Mouse (Mus musculus) heart, adult 2 months (tissue): ENCODE data around the gene Acss3. TPM values are rescaled to one million over a fixed set of nuclear protein-coding genes. Genes with fewer than 3 reads are reported as not detected.

Source experiments
- DNase-seq, 2 experiments: peaks; one replicate each; pipeline ENCODE4 v3.0.0; 2021
- H3K27ac ChIP-seq: fragments of 200-600 bp; 2 replicates; pipeline ENCODE4 v1.8.1; 2022
- H3K27me3 ChIP-seq: fragments of 200-500 bp; 2 replicates; pipeline ENCODE4 v1.6.1; 2012; ENCODE audit warnings: mild to moderate bottlenecking, low read length, inconsistent platforms, mixed read lengths; ENCODE audit not compliant: control insufficient read depth, insufficient read depth
- H3K36me3 ChIP-seq: fragments of 200-500 bp; 2 replicates; pipeline ENCODE4 v1.6.1; 2012; ENCODE audit warnings: low read length, inconsistent platforms; ENCODE audit not compliant: control insufficient read depth, insufficient read depth
- H3K4me1 ChIP-seq: fragments of 200-500 bp; 2 replicates; pipeline ENCODE4 v1.6.1; 2011; ENCODE audit warnings: low read length; ENCODE audit not compliant: control insufficient read depth, insufficient read depth
- H3K4me3 ChIP-seq: fragments of 200-600 bp; 2 replicates; pipeline ENCODE4 v1.8.1; 2022
- H3K79me2 ChIP-seq: fragments of 200-500 bp; replicated peaks from 2 replicates; pipeline ENCODE4 v1.6.1; 2012; ENCODE audit warnings: mild to moderate bottlenecking, inconsistent platforms, low read length, moderate library complexity, mixed read lengths; ENCODE audit not compliant: control insufficient read depth, insufficient read depth
- H3K9ac ChIP-seq: fragments of 200-500 bp; 2 replicates; pipeline ENCODE4 v1.6.1; 2012; ENCODE audit warnings: low read depth, mild to moderate bottlenecking, control low read depth, inconsistent platforms, low read length, mixed read lengths
- CTCF ChIP-seq: fragments of 200-600 bp; IDR thresholded peaks from 2 replicates; pipeline ENCODE4 v1.8.1; 2022; ENCODE audit warnings: antibody characterized with exemption, mild to moderate bottlenecking, moderate library complexity
- EP300 ChIP-seq: fragments of 200-500 bp; IDR thresholded peaks from 2 replicates; pipeline ENCODE4 v1.6.1; 2011; ENCODE audit warnings: low read depth, low read length, control low read depth; ENCODE audit not compliant: insufficient read depth
- POLR2A ChIP-seq: fragments of 200-500 bp; IDR thresholded peaks from 2 replicates; pipeline ENCODE4 v1.6.1; 2011; ENCODE audit warnings: mild to moderate bottlenecking, low read depth, low read length, control low read depth; ENCODE audit not compliant: insufficient read depth
- WGBS: fragments of 180-500 bp; shearing (Covaris S2); methylation state at CpG from one replicate; pipeline ENCODE4 v1.1.7; 2018; 5-methylcytosine and 5-hydroxymethylcytosine counted together
- intact Hi-C: fragments of 180-260 bp; cut with DNase I; formaldehyde crosslinking; loops from one replicate; pipeline ENCODE4 v1.15.1; 2025
- polyA plus RNA-seq: library from polyadenylated mRNA; depleted of rRNA; stranded (reverse); fragments of >200 nt; gene quantifications from 2 replicates; pipeline ENCODE4 v1.2.3, GENCODE M21; 2012
- total RNA-seq, 2 experiments: library from RNA; stranded (reverse); gene quantifications; 2 replicates each; pipeline ENCODE4 v1.2.3; 2021

Gene Acss3
- total and polyA plus RNA-seq, 3 experiments = 1.5 to 4.3 (median 3.3) TPM

- TF ChIP-seq POLR2A = no peak
- TF ChIP-seq CTCF = no peak
- TF ChIP-seq EP300 = no peak
- Histone ChIP-seq H3K79me2 (no peaks in the 10 kb centered on the region), H3K27me3 (no peaks in the 10 kb centered on the region), H3K9ac (no peak overlapping the region), H3K4me1 (no peaks in the 10 kb centered on the region), H3K27ac (no peak overlapping the region), H3K36me3 (no peaks in the 10 kb centered on the region), H3K4me3 (no peak overlapping the region)
- no peak for DNase-seq
- intact Hi-C loops = no loop called here
- WGBS = 59% methylated on average over 3 of the region's 3 CpGs
These were observed 29.0 kb downstream of the Acss3 start for GRCm38 (mm10) chr10:107094452-107094851.

GRCm38 (mm10) chr10:107053846-107054624 lies 69.4 kb downstream of the Acss3 start:
- H3K4me3 ChIP-seq = no peak overlapping the region
- DNase-seq = no peak
- TF ChIP-seq POLR2A (no peak), CTCF (no peak), EP300 (no peak)
- H3K27me3 ChIP-seq = no peaks in the 10 kb centered on the region
- no peak overlapping the region for H3K27ac ChIP-seq
- no peak overlapping the region for H3K9ac ChIP-seq
- H3K79me2 ChIP-seq = no peaks in the 10 kb centered on the region
- WGBS = 61% methylated on average over 4 of the region's 4 CpGs
- H3K36me3 ChIP-seq = no peaks in the 10 kb centered on the region
- no peaks in the 10 kb centered on the region for H3K4me1 ChIP-seq
- intact Hi-C loops = no loop called here

GRCm38 (mm10) chr10:107050489-107050888 lies 73.0 kb downstream of the Acss3 start:
- no peak overlapping the region for H3K27ac ChIP-seq
- no peaks in the 10 kb centered on the region for H3K79me2 ChIP-seq
- TF ChIP-seq POLR2A (no peak), EP300 (no peak), CTCF (no peak)
- 61% methylated on average over 2 of the region's 2 CpGs for WGBS
- H3K36me3 ChIP-seq = no peaks in the 10 kb centered on the region
- intact Hi-C loops = no loop called here
- no peaks in the 10 kb centered on the region for H3K27me3 ChIP-seq
- no peak overlapping the region for H3K4me3 ChIP-seq
- no peak overlapping the region for H3K9ac ChIP-seq
- no peak for DNase-seq
- no peaks in the 10 kb centered on the region for H3K4me1 ChIP-seq

GRCm38 (mm10) chr10:107042656-107043055 lies 80.8 kb downstream of the Acss3 start:
- 83% methylated on average over 1 of the region's 1 CpGs for WGBS

GRCm38 (mm10) chr10:107040837-107041236 lies 82.6 kb downstream of the Acss3 start:
- H3K4me1 ChIP-seq = no peaks in the 10 kb centered on the region; the same call in 1 of the 2 replicates
- H3K9ac ChIP-seq = no peak overlapping the region
- H3K27ac ChIP-seq = no peak overlapping the region
- whole genome bisulfite sequencing = 28% methylated on average over 2 of the region's 2 CpGs
- H3K27me3 ChIP-seq = no peaks in the 10 kb centered on the region
- intact Hi-C loops = no loop called here
- H3K79me2 ChIP-seq = no peaks in the 10 kb centered on the region
- DNase-seq = peak in 1 of 2 experiments; percentile 12
- TF ChIP-seq CTCF (no peak), EP300 (no peak)
- H3K4me3 ChIP-seq = no peak overlapping the region
- no peaks in the 10 kb centered on the region for H3K36me3 ChIP-seq

More at GRCm38 (mm10) chr10:107042656-107043055, 80.8 kb downstream of the Acss3 start:
- no peaks in the 10 kb centered on the region for H3K79me2 ChIP-seq
- H3K36me3 ChIP-seq = no peaks in the 10 kb centered on the region
- no peak overlapping the region for H3K27ac ChIP-seq
- no peaks in the 10 kb centered on the region for H3K27me3 ChIP-seq
- no peak for DNase-seq
- H3K4me3 ChIP-seq = no peak overlapping the region
- H3K4me1 ChIP-seq = no peaks in the 10 kb centered on the region; the same call in 1 of the 2 replicates
- TF ChIP-seq CTCF = no peak
- no peak overlapping the region for H3K9ac ChIP-seq
- intact Hi-C loops = no loop called here

GRCm38 (mm10) chr10:107040378-107040777 lies 83.1 kb downstream of the Acss3 start:
- WGBS = 42% methylated on average over 6 of the region's 6 CpGs
- Histone ChIP-seq H3K4me1 (no peaks in the 10 kb centered on the region; the same call in 1 of the 2 replicates), H3K36me3 (no peaks in the 10 kb centered on the region), H3K9ac (no peak overlapping the region), H3K27ac (no peak overlapping the region), H3K4me3 (no peak overlapping the region), H3K79me2 (no peaks in the 10 kb centered on the region), H3K27me3 (no peaks in the 10 kb centered on the region)
- TF ChIP-seq CTCF = no peak
- no peak for TF ChIP-seq POLR2A
- TF ChIP-seq EP300 = no peak
- intact Hi-C loops = no loop called here
- no peak for DNase-seq
